Mouse (Mus musculus) heart, embryonic 13.5 days (tissue): ENCODE measurements around the gene St6galnac3. TPM values are rescaled to one million over a fixed set of nuclear protein-coding genes. Genes with fewer than 3 reads are reported as not detected.

Source experiments
- ATAC-seq: fragments of 200-750 bp; cut with Nextera tagmentation; 2 replicates; pipeline ENCODE4 v1.8.0; 2017; ENCODE audit warnings: moderate TSS enrichment; ENCODE audit not compliant: insufficient number of reproducible peaks, low FRiP score, low TSS enrichment; ENCODE audit errors: extremely low read depth
- H3K27ac ChIP-seq: fragments of 300-500 bp; sonication (generic); replicated peaks from 2 replicates; pipeline ENCODE4 v1.5.1; 2015; ENCODE audit warnings: moderate library complexity, mild to moderate bottlenecking, inconsistent platforms
- H3K27me3 ChIP-seq: fragments of 300-500 bp; sonication (generic); replicated peaks from 2 replicates; pipeline ENCODE4 v1.6.1; 2015; ENCODE audit warnings: mild to moderate bottlenecking, inconsistent platforms
- H3K36me3 ChIP-seq: fragments of 300-500 bp; sonication (generic); 2 replicates; pipeline ENCODE4 v1.6.1; 2015; ENCODE audit warnings: mild to moderate bottlenecking, inconsistent platforms
- H3K4me1 ChIP-seq: fragments of 300-500 bp; sonication (generic); 2 replicates; pipeline ENCODE4 v1.6.1; 2015; ENCODE audit warnings: inconsistent platforms
- H3K4me2 ChIP-seq: fragments of 300-500 bp; sonication (generic); 2 replicates; pipeline ENCODE4 v1.6.1; 2015; ENCODE audit warnings: inconsistent platforms, mild to moderate bottlenecking, moderate library complexity
- H3K4me3 ChIP-seq: fragments of 300-500 bp; sonication (generic); 2 replicates; pipeline ENCODE4 v1.5.1; 2015; ENCODE audit warnings: moderate library complexity, mild to moderate bottlenecking, inconsistent platforms
- H3K9ac ChIP-seq: fragments of 300-500 bp; sonication (generic); 2 replicates; pipeline ENCODE4 v1.6.1; 2015; ENCODE audit warnings: inconsistent platforms, mild to moderate bottlenecking, moderate library complexity
- H3K9me3 ChIP-seq: fragments of 300-500 bp; sonication (generic); 2 replicates; pipeline ENCODE4 v1.6.1; 2016; ENCODE audit warnings: inconsistent platforms
- WGBS: fragments of 180-500 bp; shearing (Covaris S2); methylation state at CpG from one replicate; pipeline ENCODE4 v1.1.7; 2015; ENCODE audit warnings: mixed read lengths; 5-methylcytosine and 5-hydroxymethylcytosine counted together
- polyA plus RNA-seq: library from polyadenylated mRNA; unstranded; fragments of >200 nt; fragmentation: Nextera tagmentation; extraction: Ambion mirVana; gene quantifications from 2 replicates; pipeline ENCODE4 v1.2.1, GENCODE M21; 2015

Gene St6galnac3
- polyA plus RNA-seq, 1 experiment from 2014 or later, result 21.7 TPM

GRCm38 (mm10) chr3:153616849-153617248, 108.1 kb downstream of the St6galnac3 start:
- Histone ChIP-seq H3K4me2 (no peak overlapping the region), H3K4me1 (peaks cover 32% of the 10 kb centered on the region), H3K36me3 (0 out of 2 replicates have a peak, but pooled peaks cover 3% of the 10 kb centered on the region), H3K9me3 (no peaks in the 10 kb centered on the region), H3K4me3 (no peak overlapping the region), H3K27me3 (no peaks in the 10 kb centered on the region), H3K27ac (no peak overlapping the region; the same call in 1 of the 2 replicates), H3K9ac (no peak overlapping the region)
- 63% methylated on average over 8 of the region's 8 CpGs for WGBS
- ATAC-seq, result no peak

DNA sequence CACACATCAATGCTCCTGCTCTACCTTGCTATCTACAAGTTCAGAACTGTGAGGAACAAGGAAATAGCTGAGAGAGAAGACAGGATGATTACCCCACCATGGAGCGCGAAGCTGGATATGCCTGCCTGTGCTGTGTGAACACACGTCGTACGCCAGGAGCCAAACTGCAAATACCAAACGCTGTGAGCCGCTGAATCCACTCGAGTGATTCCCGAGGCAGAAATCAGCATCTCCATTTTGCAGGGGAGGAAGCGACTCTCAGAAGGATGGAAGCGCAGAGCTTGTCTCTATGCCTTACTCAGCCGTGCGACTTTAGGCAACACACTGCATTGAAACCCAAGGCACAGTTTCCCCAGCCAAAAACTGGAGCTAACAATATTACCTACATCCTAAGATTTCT, 114.7 kb downstream of the St6galnac3 start:
- H3K27ac ChIP-seq, result no peak overlapping the region
- H3K36me3 ChIP-seq, result no peaks in the 10 kb centered on the region
- H3K9me3 ChIP-seq, result no peaks in the 10 kb centered on the region
- H3K4me3 ChIP-seq, result no peak overlapping the region
- no peak for ATAC-seq
- no peak overlapping the region for H3K9ac ChIP-seq
- 77% methylated on average over 13 of the region's 13 CpGs for WGBS
- no peaks in the 10 kb centered on the region for H3K27me3 ChIP-seq
- peaks cover 4% of the 10 kb centered on the region for H3K4me1 ChIP-seq
- no peak overlapping the region for H3K4me2 ChIP-seq

- no peaks in the 10 kb centered on the region for H3K27me3 ChIP-seq
- H3K9ac ChIP-seq, result no peak overlapping the region
- H3K9me3 ChIP-seq, result no peaks in the 10 kb centered on the region
- no peak overlapping the region for H3K27ac ChIP-seq
- no peak overlapping the region for H3K4me2 ChIP-seq
- H3K4me3 ChIP-seq, result no peak overlapping the region
- H3K36me3 ChIP-seq, result no peaks in the 10 kb centered on the region
- WGBS, result 88% methylated on average over 3 of the region's 3 CpGs
- no peak for ATAC-seq
- peaks cover 14% of the 10 kb centered on the region; the same call in 1 of the 2 replicates for H3K4me1 ChIP-seq
Observed at GRCm38 (mm10) chr3:153606331-153606730, 118.6 kb downstream of the St6galnac3 start.

- Histone ChIP-seq H3K9me3 (no peaks in the 10 kb centered on the region), H3K4me1 (peaks cover 14% of the 10 kb centered on the region; the same call in 1 of the 2 replicates), H3K27me3 (no peaks in the 10 kb centered on the region), H3K4me2 (no peak overlapping the region), H3K27ac (no peak overlapping the region), H3K36me3 (no peaks in the 10 kb centered on the region), H3K9ac (no peak overlapping the region), H3K4me3 (no peak overlapping the region)
- WGBS, result 69% methylated on average over 11 of the region's 11 CpGs
- no peak for ATAC-seq
Observed at GRCm38 (mm10) chr3:153605767-153606098, 119.2 kb downstream of the St6galnac3 start.

DNA sequence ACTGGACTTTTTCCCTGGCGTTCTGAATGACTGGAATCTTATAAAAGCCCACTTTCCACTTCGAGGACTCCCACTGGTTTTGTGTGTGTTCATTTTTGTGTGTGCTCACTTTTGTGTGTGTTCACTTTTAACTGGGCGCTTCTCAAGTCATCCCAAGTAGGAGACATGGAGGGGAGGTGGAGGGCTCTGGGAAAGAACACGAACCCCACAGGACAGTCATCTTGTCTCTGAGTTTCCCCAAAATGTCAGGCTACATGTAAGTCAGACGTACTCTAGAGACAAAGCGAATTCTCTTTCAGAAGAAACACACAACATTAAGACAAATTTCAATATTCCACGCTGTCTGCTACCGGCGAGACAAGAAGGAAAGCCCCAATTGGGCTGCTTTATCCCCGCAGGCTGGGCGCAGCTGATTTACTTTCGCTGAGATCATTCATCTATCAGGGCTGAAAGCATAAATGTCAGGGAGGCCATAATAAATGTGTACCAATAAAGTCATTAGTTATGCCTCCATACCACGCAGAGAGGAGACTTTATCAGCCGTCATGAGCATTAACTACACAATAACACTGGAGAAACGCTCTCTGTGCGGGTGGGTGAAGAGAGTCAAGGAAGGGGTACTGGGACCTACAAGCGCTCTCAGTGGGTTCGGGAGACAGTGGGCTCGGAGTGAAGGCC, 119.7 kb downstream of the St6galnac3 start:
- Histone ChIP-seq H3K36me3 (no peaks in the 10 kb centered on the region), H3K9me3 (no peaks in the 10 kb centered on the region), H3K4me2 (no peak overlapping the region), H3K4me3 (no peak overlapping the region), H3K27ac (no peak overlapping the region), H3K9ac (no peak overlapping the region), H3K4me1 (peaks cover 14% of the 10 kb centered on the region; the same call in 1 of the 2 replicates), H3K27me3 (no peaks in the 10 kb centered on the region)
- 83% methylated on average over 19 of the region's 19 CpGs for WGBS
- ATAC-seq, result no peak

- Histone ChIP-seq H3K4me2 (no peak overlapping the region), H3K36me3 (no peaks in the 10 kb centered on the region), H3K9me3 (no peaks in the 10 kb centered on the region), H3K27ac (no peak overlapping the region), H3K9ac (no peak overlapping the region), H3K4me3 (no peak overlapping the region), H3K4me1 (peaks cover 15% of the 10 kb centered on the region), H3K27me3 (no peaks in the 10 kb centered on the region)
- WGBS, result 37% methylated on average over 2 of the region's 2 CpGs
- no peak for ATAC-seq
Observed at GRCm38 (mm10) chr3:153599179-153599578, 125.8 kb downstream of the St6galnac3 start.

GRCm38 (mm10) chr3:153598631-153599030, 126.3 kb downstream of the St6galnac3 start:
- no peak overlapping the region for H3K27ac ChIP-seq
- H3K4me2 ChIP-seq, result no peak overlapping the region
- no peak overlapping the region for H3K9ac ChIP-seq
- no peaks in the 10 kb centered on the region for H3K27me3 ChIP-seq
- H3K4me3 ChIP-seq, result no peak overlapping the region
- H3K36me3 ChIP-seq, result no peaks in the 10 kb centered on the region
- peaks cover 18% of the 10 kb centered on the region for H3K4me1 ChIP-seq
- ATAC-seq, result no peak
- no peaks in the 10 kb centered on the region for H3K9me3 ChIP-seq
- WGBS, result 89% methylated on average over 6 of the region's 6 CpGs

- no peak for ATAC-seq
- H3K27ac ChIP-seq, result no peak overlapping the region
- 84% methylated on average over 9 of the region's 9 CpGs for WGBS
Observed at GRCm38 (mm10) chr3:153594531-153594930, 130.4 kb downstream of the St6galnac3 start.

GRCm38 (mm10) chr3:153593978-153594377, 131.0 kb downstream of the St6galnac3 start:
- Histone ChIP-seq H3K4me3 (no peak overlapping the region), H3K9me3 (no peaks in the 10 kb centered on the region)

More at GRCm38 (mm10) chr3:153594531-153594930, 130.4 kb downstream of the St6galnac3 start:
- H3K9ac ChIP-seq, result no peak overlapping the region
- no peak overlapping the region for H3K4me2 ChIP-seq
- no peaks in the 10 kb centered on the region for H3K36me3 ChIP-seq
- peaks cover 13% of the 10 kb centered on the region for H3K4me1 ChIP-seq
- H3K9me3 ChIP-seq, result no peaks in the 10 kb centered on the region
- no peak overlapping the region for H3K4me3 ChIP-seq
- no peaks in the 10 kb centered on the region for H3K27me3 ChIP-seq

GRCm38 (mm10) chr3:153593103-153593502, 131.9 kb downstream of the St6galnac3 start:
- Histone ChIP-seq H3K9me3 (no peaks in the 10 kb centered on the region), H3K4me3 (no peak overlapping the region), H3K27me3 (no peaks in the 10 kb centered on the region), H3K4me2 (no peak overlapping the region), H3K4me1 (peaks cover 21% of the 10 kb centered on the region), H3K9ac (no peak overlapping the region), H3K27ac (no peak overlapping the region), H3K36me3 (no peaks in the 10 kb centered on the region)
- ATAC-seq, result no peak
- 76% methylated on average over 3 of the region's 3 CpGs for WGBS

More at GRCm38 (mm10) chr3:153593978-153594377, 131.0 kb downstream of the St6galnac3 start:
- Histone ChIP-seq H3K4me2 (no peak overlapping the region), H3K27ac (no peak overlapping the region), H3K36me3 (no peaks in the 10 kb centered on the region), H3K4me1 (peaks cover 18% of the 10 kb centered on the region), H3K9ac (0 out of 2 replicates have a peak overlapping the region, but pooled peaks have one; percentile 33), H3K27me3 (no peaks in the 10 kb centered on the region)
- WGBS, result 43% methylated on average over 4 of the region's 4 CpGs
- no peak for ATAC-seq

- Histone ChIP-seq H3K9ac (no peak overlapping the region), H3K27me3 (no peaks in the 10 kb centered on the region), H3K36me3 (no peaks in the 10 kb centered on the region), H3K4me3 (no peak overlapping the region), H3K27ac (no peak overlapping the region), H3K4me1 (peaks cover 39% of the 10 kb centered on the region), H3K9me3 (no peaks in the 10 kb centered on the region), H3K4me2 (no peak overlapping the region)
- 20% methylated on average over 1 of the region's 1 CpGs for WGBS
- ATAC-seq, result no peak
Observed at GRCm38 (mm10) chr3:153587594-153587993, 137.4 kb downstream of the St6galnac3 start.

DNA sequence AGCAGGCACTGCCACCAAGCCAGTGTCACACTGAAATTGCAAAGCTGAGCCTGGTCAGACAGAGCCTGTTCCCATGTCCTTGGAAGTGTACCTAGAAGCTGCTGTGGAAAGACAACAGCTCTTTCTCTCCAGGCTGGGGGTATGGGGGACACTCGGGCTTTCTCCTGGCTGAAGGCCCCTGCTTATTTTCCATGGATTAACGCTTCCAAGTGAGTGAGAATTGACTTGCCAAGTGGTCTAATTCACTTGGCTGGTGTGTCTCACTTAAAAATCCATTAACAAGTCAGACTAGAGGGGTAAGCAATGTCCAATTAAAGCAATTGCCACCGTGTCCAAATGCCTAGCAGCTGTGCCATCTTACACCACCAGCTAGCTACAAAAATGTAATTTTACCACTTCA, 140.1 kb downstream of the St6galnac3 start:
- Histone ChIP-seq H3K27me3 (no peaks in the 10 kb centered on the region), H3K36me3 (no peaks in the 10 kb centered on the region), H3K9ac (no peak overlapping the region), H3K4me3 (no peak overlapping the region), H3K4me1 (peaks cover 57% of the 10 kb centered on the region), H3K9me3 (no peaks in the 10 kb centered on the region), H3K4me2 (no peak overlapping the region), H3K27ac (no peak overlapping the region)
- no peak for ATAC-seq
- 81% methylated on average over 3 of the region's 3 CpGs for WGBS
